Mouse (Mus musculus): Measurements from ENCODE around the gene Mrps12. TPM values are rescaled to one million over a fixed set of nuclear protein-coding genes. Genes with fewer than 3 reads are reported as not detected.

Gene Mrps12
- polyA plus RNA-seq, 1 experiment from 2014 or later: 131 TPM

- no peak overlapping the region for H3K4me2 ChIP-seq
- no peaks in the 10 kb centered on the region for H3K27me3 ChIP-seq (ENCODE audit: insufficient read depth, low read length)
- peaks cover 2% of the 10 kb centered on the region; the same call in 1 of the 2 replicates for H3K36me3 ChIP-seq (ENCODE audit: insufficient read depth)
- WGBS: 49% methylated on average over 3 of the region's 3 CpGs
- H3K9me3 ChIP-seq (ENCODE audit: low read depth, low read length): no peaks in the 10 kb centered on the region
- no peak overlapping the region for H3K4me3 ChIP-seq (ENCODE audit: low read depth, low read length)
- DNase-seq: peak; percentile 86
- TF ChIP-seq CTCF (IDR thresholded peaks at IDR 0.05; ENCODE audit: low read depth): no peak
- no peak overlapping the region for H3K27ac ChIP-seq (ENCODE audit: low read depth)
- H3K9ac ChIP-seq: no peak overlapping the region
- ATAC-seq (ENCODE audit: insufficient read depth): peak; percentile 59
- H3K4me1 ChIP-seq (ENCODE audit: insufficient read depth): 0 out of 2 replicates have a peak, but pooled peaks cover 3% of the 10 kb centered on the region
Observed at GRCm38 (mm10) chr7:28720753-28721537, 20.7 kb downstream of the Mrps12 start.

- no peak for TF ChIP-seq CTCF (IDR thresholded peaks at IDR 0.05; ENCODE audit: low read depth)
- WGBS: 73% methylated on average over 2 of the region's 2 CpGs
- H3K4me1 ChIP-seq (ENCODE audit: insufficient read depth): peaks cover 3% of the 10 kb centered on the region; the same call in 1 of the 2 replicates
- ATAC-seq (ENCODE audit: insufficient read depth) (no peak), DNase-seq (no peak)
- H3K27me3 ChIP-seq (ENCODE audit: insufficient read depth, low read length): no peaks in the 10 kb centered on the region
- H3K36me3 ChIP-seq (ENCODE audit: insufficient read depth): no peaks in the 10 kb centered on the region
- H3K9me3 ChIP-seq (ENCODE audit: low read depth, low read length): no peaks in the 10 kb centered on the region
- no peak overlapping the region for H3K9ac ChIP-seq
- H3K4me2 ChIP-seq: no peak overlapping the region
- H3K27ac ChIP-seq (ENCODE audit: low read depth): no peak overlapping the region
- no peak overlapping the region for H3K4me3 ChIP-seq (ENCODE audit: low read depth, low read length)
Observed at GRCm38 (mm10) chr7:28719650-28720049, 22.0 kb downstream of the Mrps12 start.

DNA sequence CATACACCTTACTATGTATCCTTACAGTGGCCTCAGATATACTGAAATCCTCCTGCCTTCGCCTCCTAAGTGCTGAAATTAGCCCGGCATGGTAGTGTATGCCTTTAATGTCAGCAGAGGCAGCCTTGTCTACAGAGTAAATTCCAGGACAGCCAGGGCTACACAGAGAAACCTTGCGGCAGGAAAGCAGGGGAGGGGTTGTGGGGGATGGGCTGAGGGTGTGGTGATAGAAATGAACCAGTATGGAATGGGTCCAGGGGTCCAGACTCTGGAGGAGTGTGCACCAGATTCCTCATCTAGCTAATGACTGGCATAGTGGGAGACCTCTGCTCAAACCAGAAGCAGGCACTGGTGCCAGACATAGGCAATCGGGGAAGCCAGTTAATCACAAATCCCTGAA lies 22.5 kb downstream of the Mrps12 start:
- no peak for ATAC-seq (ENCODE audit: insufficient read depth)
- 45% methylated on average over 4 of the region's 4 CpGs for WGBS
- TF ChIP-seq CTCF (IDR thresholded peaks at IDR 0.05; ENCODE audit: low read depth): no peak

GRCm38 (mm10) chr7:28717726-28718125 lies 23.9 kb downstream of the Mrps12 start:
- Histone ChIP-seq H3K4me3 (ENCODE audit: low read depth, low read length) (peak overlapping the region; percentile 56), H3K36me3 (ENCODE audit: insufficient read depth) (no peaks in the 10 kb centered on the region), H3K4me1 (ENCODE audit: insufficient read depth) (peaks cover 3% of the 10 kb centered on the region; the same call in 1 of the 2 replicates), H3K4me2 (peak overlapping the region; percentile 77), H3K27me3 (ENCODE audit: insufficient read depth, low read length) (no peaks in the 10 kb centered on the region), H3K27ac (ENCODE audit: low read depth) (no peak overlapping the region), H3K9ac (0 out of 2 replicates have a peak overlapping the region, but pooled peaks have one; percentile 76), H3K9me3 (ENCODE audit: low read depth, low read length) (no peaks in the 10 kb centered on the region)
- 61% methylated on average over 10 of the region's 10 CpGs for WGBS
- ATAC-seq (ENCODE audit: insufficient read depth) (no peak), DNase-seq (peak; percentile 61)
- TF ChIP-seq CTCF (IDR thresholded peaks at IDR 0.05; ENCODE audit: low read depth): no peak

More for the DNA sequence above, 22.5 kb downstream of the Mrps12 start:
- no peak overlapping the region for H3K4me3 ChIP-seq (ENCODE audit: low read depth, low read length)
- no peak overlapping the region for H3K4me2 ChIP-seq
- no peak overlapping the region for H3K9ac ChIP-seq
- H3K4me1 ChIP-seq (ENCODE audit: insufficient read depth): peaks cover 3% of the 10 kb centered on the region; the same call in 1 of the 2 replicates
- no peak for DNase-seq
- no peaks in the 10 kb centered on the region for H3K9me3 ChIP-seq (ENCODE audit: low read depth, low read length)
- H3K27me3 ChIP-seq (ENCODE audit: insufficient read depth, low read length): no peaks in the 10 kb centered on the region
- H3K36me3 ChIP-seq (ENCODE audit: insufficient read depth): no peaks in the 10 kb centered on the region
- no peak overlapping the region for H3K27ac ChIP-seq (ENCODE audit: low read depth)

GRCm38 (mm10) chr7:28716590-28717281 lies 24.9 kb downstream of the Mrps12 start, which contains the start of gene Fbxo17:
Gene Fbxo17 (plus strand): TSS chr7:28716804.
- peak within 1 kb of the TSS; percentile 73 for H3K27ac ChIP-seq (ENCODE audit: low read depth)
- peak within 1 kb of the TSS; percentile 56 for H3K4me3 ChIP-seq (ENCODE audit: low read depth, low read length)
- H3K9me3 ChIP-seq (ENCODE audit: low read depth, low read length): no peaks in the 10 kb centered on the region
- H3K36me3 ChIP-seq (ENCODE audit: insufficient read depth): no peaks in the 10 kb centered on the region
- WGBS: 2% methylated on average over 35 of the region's 36 CpGs
- TF ChIP-seq CTCF (IDR thresholded peaks at IDR 0.05; ENCODE audit: low read depth): peak; percentile 54
- H3K9ac ChIP-seq: peak within 1 kb of the TSS; percentile 76
- H3K4me1 ChIP-seq (ENCODE audit: insufficient read depth): peaks cover 3% of the 10 kb centered on the region; the same call in 1 of the 2 replicates
- H3K27me3 ChIP-seq (ENCODE audit: insufficient read depth, low read length): no peaks in the 10 kb centered on the region
- ATAC-seq (ENCODE audit: insufficient read depth) (peak; percentile 82), DNase-seq (peak; percentile 77)
- H3K4me2 ChIP-seq: peak within 1 kb of the TSS; percentile 77

- DNase-seq: no peak
- H3K36me3 ChIP-seq (ENCODE audit: insufficient read depth): no peaks in the 10 kb centered on the region
- no peak overlapping the region for H3K4me3 ChIP-seq (ENCODE audit: low read depth, low read length)
- H3K27me3 ChIP-seq (ENCODE audit: insufficient read depth, low read length): no peaks in the 10 kb centered on the region
- no peak overlapping the region for H3K4me2 ChIP-seq
- whole genome bisulfite sequencing: 95% methylated on average over 2 of the region's 2 CpGs
- peaks cover 3% of the 10 kb centered on the region; the same call in 1 of the 2 replicates for H3K4me1 ChIP-seq (ENCODE audit: insufficient read depth)
- no peak overlapping the region for H3K27ac ChIP-seq (ENCODE audit: low read depth)
- no peak for ATAC-seq (ENCODE audit: insufficient read depth)
- TF ChIP-seq CTCF (IDR thresholded peaks at IDR 0.05; ENCODE audit: low read depth): peak; percentile 45
- H3K9ac ChIP-seq: no peak overlapping the region
- no peaks in the 10 kb centered on the region for H3K9me3 ChIP-seq (ENCODE audit: low read depth, low read length)
Observed at GRCm38 (mm10) chr7:28715598-28715997, 26.0 kb downstream of the Mrps12 start.

GRCm38 (mm10) chr7:28714667-28715066 lies 27.0 kb downstream of the Mrps12 start:
- H3K36me3 ChIP-seq (ENCODE audit: insufficient read depth): no peaks in the 10 kb centered on the region
- DNase-seq: no peak

More at GRCm38 (mm10) chr7:28714667-28715066, 27.0 kb downstream of the Mrps12 start:
- no peak overlapping the region for H3K9ac ChIP-seq
- H3K4me1 ChIP-seq (ENCODE audit: insufficient read depth): peaks cover 3% of the 10 kb centered on the region; the same call in 1 of the 2 replicates
- no peaks in the 10 kb centered on the region for H3K9me3 ChIP-seq (ENCODE audit: low read depth, low read length)
- H3K4me3 ChIP-seq (ENCODE audit: low read depth, low read length): no peak overlapping the region
- H3K27me3 ChIP-seq (ENCODE audit: insufficient read depth, low read length): no peaks in the 10 kb centered on the region
- H3K4me2 ChIP-seq: no peak overlapping the region
- ATAC-seq (ENCODE audit: insufficient read depth): no peak
- H3K27ac ChIP-seq (ENCODE audit: low read depth): no peak overlapping the region
- WGBS: 57% methylated on average over 5 of the region's 5 CpGs
- no peak for TF ChIP-seq CTCF (IDR thresholded peaks at IDR 0.05; ENCODE audit: low read depth)

Data from lung, embryonic 14.5 days (tissue).